Mouse (Mus musculus) regulatory T cell (primary cell): Measurements from ENCODE around the gene Rbm5.

Source experiments
- in situ Hi-C: fragments of 300-600 bp; cut with MboI, MseI; formaldehyde crosslinking; loops from one replicate; pipeline ENCODE4 v1.15.1; 2025; ENCODE audit warnings: high pct_unique_total_duplicates

Rbm5 gene

GRCm38 (mm10) chr9:107703337-107704122 lies 67.3 kb downstream of the Rbm5 start:
- in situ Hi-C loops: no loop called here

GRCm38 (mm10) chr9:107702606-107703185 lies 68.1 kb downstream of the Rbm5 start:
- in situ Hi-C loops: no loop called here

GRCm38 (mm10) chr9:107701594-107701993 lies 69.2 kb downstream of the Rbm5 start:
- in situ Hi-C loops: no loop called here

GRCm38 (mm10) chr9:107700114-107700571 lies 70.7 kb downstream of the Rbm5 start:
- in situ Hi-C loops: no loop called here

GRCm38 (mm10) chr9:107699376-107699980 lies 71.3 kb downstream of the Rbm5 start:
- in situ Hi-C loops: no loop called here

GRCm38 (mm10) chr9:107698611-107699190 lies 72.1 kb downstream of the Rbm5 start:
- in situ Hi-C loops: no loop called here

- in situ Hi-C loops: no loop called here
Measured at GRCm38 (mm10) chr9:107697811-107698521, 72.8 kb downstream of the Rbm5 start.

- in situ Hi-C loops: no loop called here
Measured at GRCm38 (mm10) chr9:107696845-107697610, 73.8 kb downstream of the Rbm5 start.

- in situ Hi-C loops: no loop called here
Measured at GRCm38 (mm10) chr9:107696106-107696479, 74.7 kb downstream of the Rbm5 start.

- in situ Hi-C loops: no loop called here
Measured at GRCm38 (mm10) chr9:107695441-107696105, 75.2 kb downstream of the Rbm5 start.

GRCm38 (mm10) chr9:107694627-107695026 lies 76.2 kb downstream of the Rbm5 start:
- in situ Hi-C loops: no loop called here

- in situ Hi-C loops: no loop called here
Measured at GRCm38 (mm10) chr9:107693433-107693987, 77.3 kb downstream of the Rbm5 start.

GRCm38 (mm10) chr9:107692785-107693184 lies 78.0 kb downstream of the Rbm5 start:
- in situ Hi-C loops: no loop called here

- in situ Hi-C loops: no loop called here
Measured at GRCm38 (mm10) chr9:107690391-107690790, 80.4 kb downstream of the Rbm5 start.
